Mouse (Mus musculus): Measurements from ENCODE around the gene Tmod2.
"Not testable (repeated sequence)": the region's sequence is repeated elsewhere in the genome, so short reads cannot be mapped to it uniquely, and the experiment has no call there.

Tmod2 gene

DNA sequence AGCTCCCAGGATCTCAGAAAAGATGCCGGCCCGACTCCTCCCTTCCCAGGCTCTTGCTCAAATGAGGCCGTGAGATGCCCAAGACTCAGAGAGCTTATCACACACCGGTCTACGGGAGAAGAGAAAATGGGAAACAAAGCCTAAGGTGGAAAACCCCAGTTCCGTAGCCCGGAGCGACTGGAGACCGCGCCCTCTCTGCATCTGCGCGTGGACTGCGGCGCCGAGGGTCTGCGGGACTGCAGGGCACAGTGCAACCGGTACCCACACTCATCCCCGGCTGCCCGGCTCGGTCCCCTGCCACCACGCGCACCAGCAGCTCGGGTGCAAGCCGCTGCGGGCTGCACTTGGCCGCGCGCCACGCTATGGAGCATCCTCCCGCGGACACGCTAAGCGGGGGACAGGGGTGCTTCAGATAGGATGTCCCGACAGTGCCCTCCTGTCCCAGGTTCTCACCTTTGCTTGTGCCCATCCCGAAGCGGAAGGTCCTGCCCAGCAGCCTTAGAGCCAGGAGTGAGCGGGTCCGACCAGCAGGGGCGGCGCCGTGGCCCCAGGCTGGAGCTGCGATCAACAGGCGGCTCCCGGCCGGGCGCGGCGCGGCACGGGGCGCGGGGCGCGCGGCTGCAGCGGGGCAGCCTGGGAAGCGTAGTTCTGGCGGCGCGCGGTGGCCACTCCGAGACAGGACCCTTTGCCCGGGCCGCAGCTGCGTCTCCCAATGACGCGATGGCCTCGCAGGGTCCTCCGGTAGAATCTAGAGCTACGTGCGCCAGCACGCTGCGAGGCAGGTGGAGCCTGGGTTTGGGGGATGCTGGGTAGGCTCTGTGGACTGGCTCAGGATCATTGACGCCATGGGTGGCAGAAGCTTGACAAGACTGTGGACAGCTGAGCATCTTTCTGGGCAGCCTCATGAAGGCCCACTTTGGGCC, at the start of gene Tmod2:
Gene Tmod2, minus strand, starts transcription at position 755 of the 923 bp plus-strand sequence.
- DNase-seq (ENCODE audit: low read depth, low spot score): no peak

GRCm38 (mm10) chr9:75660917-75661316, 49.8 kb upstream of the Tmod2 start:
- no peak for DNase-seq (ENCODE audit: low read depth, low spot score)

- not testable (repeated sequence) for DNase-seq (ENCODE audit: low read depth, low spot score)
Observed at GRCm38 (mm10) chr9:75656456-75656855, 45.3 kb upstream of the Tmod2 start.

DNA sequence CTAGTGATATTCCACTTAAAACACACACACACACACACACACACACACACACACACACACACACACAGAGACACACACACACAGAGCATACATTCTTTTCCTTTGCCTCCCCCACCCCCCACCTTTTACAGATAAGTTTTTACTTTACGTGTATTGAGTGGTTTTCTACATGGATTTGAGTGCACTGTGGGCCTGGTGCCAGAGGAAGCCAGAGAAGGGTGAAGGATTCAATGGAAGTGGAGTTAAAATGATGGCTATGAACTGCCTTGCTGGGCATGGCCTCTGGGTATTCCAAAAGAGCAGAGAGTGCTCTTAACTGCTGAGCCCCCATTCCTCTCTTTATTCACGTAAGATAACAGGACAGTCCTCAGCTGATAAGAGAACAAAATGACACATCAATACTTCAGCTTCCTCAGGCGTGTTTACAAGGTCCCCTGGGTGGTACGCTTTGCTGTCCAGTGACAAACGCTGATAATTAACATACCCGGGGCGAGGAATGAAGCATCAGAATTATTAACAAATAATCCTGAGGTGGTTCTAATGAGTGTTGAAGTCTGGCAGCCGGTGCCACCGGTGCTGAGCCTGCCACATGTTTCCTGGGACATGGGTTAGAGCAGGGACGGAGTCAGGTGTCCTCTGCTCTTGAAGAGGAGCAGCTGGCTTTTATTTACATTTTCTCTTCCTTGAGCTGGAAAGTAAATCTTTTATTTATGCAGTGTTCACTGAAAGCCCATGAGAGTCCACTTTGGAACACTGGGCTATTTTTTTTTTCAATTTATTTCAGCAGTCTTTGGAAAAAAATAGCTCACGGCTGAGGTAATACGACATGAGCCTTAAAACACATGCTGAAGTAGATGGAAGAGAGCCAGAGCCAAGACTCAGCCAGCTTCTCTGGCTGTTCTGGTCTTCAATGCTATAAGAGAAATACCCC, 43.1 kb upstream of the Tmod2 start:
- DNase-seq (ENCODE audit: low read depth, low spot score): no peak

- no peak for DNase-seq (ENCODE audit: low read depth, low spot score)
Observed at GRCm38 (mm10) chr9:75645405-75645804, 34.3 kb upstream of the Tmod2 start.

DNA sequence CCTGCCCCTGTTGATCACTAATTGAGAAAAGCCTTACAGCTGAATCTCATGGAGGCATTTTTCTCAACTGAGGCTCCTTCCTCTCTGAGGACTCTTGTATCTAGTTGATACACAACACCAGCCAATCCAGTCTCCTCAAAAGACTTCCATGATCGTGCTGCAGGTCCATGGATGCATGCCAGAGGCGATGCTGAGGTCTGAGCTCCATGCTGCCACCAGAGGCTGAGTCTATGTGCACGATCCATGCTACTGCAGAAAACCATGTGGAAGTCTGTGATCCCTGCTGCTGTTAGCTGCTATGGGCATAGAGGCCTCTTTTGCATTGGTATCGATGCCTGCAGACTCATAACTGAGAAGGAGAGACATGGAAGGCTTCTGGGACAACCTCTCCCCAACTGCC, 23.1 kb upstream of the Tmod2 start:
- DNase-seq (ENCODE audit: low read depth, low spot score): no peak

- no peak for DNase-seq (ENCODE audit: low read depth, low spot score)
Observed at GRCm38 (mm10) chr9:75633603-75634002, 22.5 kb upstream of the Tmod2 start.

GRCm38 (mm10) chr9:75632902-75633301, 21.8 kb upstream of the Tmod2 start:
- no peak for DNase-seq (ENCODE audit: low read depth, low spot score)

DNA sequence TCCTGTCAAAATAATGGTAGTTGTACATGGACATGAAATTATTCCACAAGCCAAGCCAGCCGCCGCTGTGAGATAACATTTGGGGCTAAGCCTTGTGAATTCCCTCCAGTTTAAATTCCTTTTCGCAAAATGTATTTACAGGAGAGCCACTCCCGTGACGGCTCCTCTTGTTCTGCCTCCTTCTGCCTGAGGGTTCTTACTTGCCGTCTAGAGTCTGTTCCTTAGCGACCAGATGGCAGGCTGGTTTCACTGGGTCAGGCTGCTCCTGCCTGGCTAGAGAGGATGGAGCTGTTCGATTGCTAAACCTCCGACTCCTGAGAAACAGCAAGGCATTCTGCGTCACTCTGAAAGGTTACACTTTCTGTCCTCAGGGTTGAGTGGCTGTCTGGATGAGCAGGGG, 21.0 kb upstream of the Tmod2 start:
- DNase-seq (ENCODE audit: low read depth, low spot score): no peak

DNA sequence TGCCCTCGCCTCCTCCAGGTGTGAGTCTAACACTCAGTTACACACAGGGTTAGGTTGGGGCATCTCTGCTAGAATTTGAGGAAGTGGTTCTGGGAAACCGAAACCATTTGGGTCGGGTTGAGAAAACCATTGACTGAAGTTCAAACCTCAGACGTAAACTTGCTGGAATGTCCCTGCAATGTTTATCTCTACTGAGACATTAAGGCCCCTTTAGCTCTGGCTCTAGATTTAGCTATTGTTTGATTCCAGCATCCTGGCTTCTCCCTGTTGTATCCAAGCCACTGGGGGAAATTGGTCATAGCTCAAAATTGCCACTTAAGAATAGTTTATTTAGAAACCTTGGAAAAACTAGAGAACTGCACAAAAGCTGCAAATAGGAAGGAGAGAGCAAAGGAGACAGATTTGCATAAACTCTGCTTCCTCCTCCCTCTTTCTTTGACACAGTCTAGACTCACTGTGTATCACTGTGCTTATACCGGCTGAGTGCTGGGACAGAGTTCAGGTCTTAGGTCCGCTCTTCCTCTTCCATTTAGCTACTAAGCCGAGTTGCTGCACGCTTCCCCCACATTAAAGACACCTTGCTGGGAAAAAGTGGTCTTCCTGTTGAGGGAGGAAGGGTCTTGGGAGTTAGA, 19.8 kb upstream of the Tmod2 start:
- no peak for DNase-seq (ENCODE audit: low read depth, low spot score)

GRCm38 (mm10) chr9:75626308-75626604, 15.1 kb upstream of the Tmod2 start:
- DNase-seq (ENCODE audit: low read depth, low spot score): no peak

DNA sequence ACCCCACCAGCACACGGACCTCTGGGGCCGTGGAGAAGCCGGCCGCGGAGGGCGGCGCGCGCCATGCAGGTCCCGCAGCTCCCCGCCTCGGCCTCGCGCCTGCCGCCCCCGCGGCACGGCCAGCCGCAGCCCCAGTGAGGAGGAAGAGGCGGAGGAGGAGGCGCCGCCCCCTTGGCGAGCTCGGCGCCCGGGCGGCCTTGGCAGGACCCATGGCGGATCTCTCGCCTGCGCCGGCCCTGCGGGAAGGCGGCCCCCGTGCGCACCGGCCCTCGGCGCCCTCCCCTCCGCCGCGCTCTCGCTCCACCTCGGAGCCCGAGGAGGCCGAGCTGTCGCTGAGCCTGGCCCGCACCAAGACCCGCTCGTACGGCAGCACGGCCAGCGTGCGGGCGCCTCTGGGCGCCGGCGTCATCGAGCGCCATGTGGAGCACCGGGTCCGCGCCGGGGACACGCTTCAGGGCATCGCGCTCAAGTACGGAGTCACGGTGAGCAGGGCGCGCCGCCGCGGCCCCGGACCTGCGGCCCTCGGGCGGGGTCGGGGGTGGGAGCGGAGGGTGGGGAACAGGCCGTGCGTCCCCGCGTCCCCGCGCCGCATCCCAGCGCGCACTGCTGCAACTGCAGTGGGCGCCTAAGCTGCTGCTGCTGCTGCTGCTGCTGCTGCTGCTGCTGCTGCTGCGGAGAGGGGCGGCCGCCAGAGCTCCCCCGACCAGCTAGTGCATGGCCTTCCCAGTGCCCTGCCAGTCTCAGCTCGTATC, 14.6 kb upstream of the Tmod2 start, which contains the start of gene Lysmd2:
Gene Lysmd2, plus strand, starts transcription at position 186 of the 752 bp plus-strand sequence.
- DNase-seq (ENCODE audit: low read depth, low spot score): no peak

GRCm38 (mm10) chr9:75624983-75625555, 13.9 kb upstream of the Tmod2 start:
- no peak for DNase-seq (ENCODE audit: low read depth, low spot score)

DNA sequence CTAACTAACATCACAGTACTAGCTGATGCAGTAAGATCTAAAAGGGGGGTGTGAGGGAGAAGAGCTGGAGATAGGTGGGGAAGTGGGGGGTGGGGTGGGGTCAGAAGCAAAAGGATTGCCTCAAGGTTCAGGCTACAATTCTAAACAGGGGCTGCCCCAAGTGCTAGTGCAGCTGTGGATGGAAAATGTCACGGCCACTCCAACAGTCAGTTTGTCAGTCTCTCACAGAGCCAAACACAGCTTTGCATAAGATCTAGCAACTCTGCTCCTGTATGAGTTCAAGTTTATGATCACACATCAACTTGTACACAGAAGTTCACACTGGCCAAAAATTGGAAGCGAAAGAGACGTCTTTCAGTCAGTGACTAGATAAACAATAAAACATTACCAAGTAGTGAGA, 10.3 kb upstream of the Tmod2 start:
- DNase-seq (ENCODE audit: low read depth, low spot score): no peak

- not testable (repeated sequence) for DNase-seq (ENCODE audit: low read depth, low spot score)
Observed at GRCm38 (mm10) chr9:75619761-75620160, 8.6 kb upstream of the Tmod2 start.

DNA sequence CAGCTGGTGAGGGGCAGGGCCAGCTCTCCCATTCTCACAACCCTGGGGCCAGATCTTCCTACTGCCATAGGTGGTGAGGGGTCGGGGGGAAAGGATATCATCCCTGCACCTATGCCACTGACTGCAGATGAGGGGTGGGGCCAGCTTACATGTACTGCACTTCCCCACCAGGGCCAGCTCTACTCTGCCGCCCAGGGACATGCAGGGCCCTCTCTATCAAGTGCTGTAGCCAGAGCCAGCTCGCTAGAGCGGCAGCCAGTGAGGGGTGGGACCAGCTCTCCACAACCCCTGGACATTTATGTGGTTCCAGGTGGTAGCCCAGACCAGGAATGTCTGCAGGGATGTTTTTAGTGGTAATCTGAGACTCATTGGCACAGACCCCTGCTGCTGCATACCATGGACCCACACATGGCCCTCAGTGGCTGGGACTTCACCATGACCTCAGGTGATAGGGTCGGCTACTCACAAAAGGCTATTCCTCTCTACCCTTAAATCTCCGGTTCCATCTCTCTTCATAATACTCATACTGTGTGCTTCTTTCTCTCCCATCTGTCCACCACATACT, 7.8 kb upstream of the Tmod2 start:
- DNase-seq (ENCODE audit: low read depth, low spot score): no peak

GRCm38 (mm10) chr9:75616560-75616959, 5.4 kb upstream of the Tmod2 start:
- no peak for DNase-seq (ENCODE audit: low read depth, low spot score)

GRCm38 (mm10) chr9:75609965-75610364, 1.2 kb downstream of the Tmod2 start:
- no peak for DNase-seq (ENCODE audit: low read depth, low spot score)

DNA sequence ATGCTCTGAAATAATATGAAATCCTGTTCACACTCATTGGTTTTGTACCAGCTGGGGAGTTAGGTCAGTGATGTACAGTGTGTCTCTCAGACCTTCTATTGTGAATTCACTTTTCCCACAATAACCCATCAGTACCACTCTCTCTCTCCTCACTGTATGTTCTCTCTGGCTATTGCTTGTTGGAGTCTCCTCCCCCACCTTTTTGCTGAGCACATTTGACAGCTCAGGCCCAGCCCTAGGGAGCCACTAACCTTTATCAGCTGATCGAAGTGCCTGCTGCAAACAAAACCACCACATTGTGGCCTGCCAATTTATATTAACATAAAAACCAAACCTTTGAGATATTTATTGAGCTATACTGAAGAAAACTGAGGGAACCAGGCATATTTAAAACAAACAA, 1.6 kb downstream of the Tmod2 start:
- DNase-seq (ENCODE audit: low read depth, low spot score): no peak

GRCm38 (mm10) chr9:75607496-75607895, 3.6 kb downstream of the Tmod2 start:
- DNase-seq (ENCODE audit: low read depth, low spot score): no peak

DNA sequence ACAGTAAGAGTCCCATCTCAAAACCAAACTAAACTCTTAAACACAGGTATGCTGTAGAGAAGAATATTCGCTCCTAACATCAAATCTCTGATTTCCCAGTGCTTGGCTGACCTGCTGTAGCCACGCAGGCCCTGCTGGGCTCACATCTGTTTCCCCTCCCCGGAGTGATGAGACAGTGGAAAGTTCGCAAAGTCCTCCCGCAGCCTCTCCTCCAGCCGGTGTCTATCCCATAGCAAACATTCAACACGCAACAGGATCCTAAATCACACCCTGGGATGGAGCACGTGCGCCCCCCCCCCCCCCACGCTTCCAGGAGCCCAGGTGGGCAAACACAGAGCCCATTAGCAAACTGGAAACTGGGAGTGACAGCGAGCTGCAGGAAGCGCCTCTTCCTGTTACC, 9.6 kb downstream of the Tmod2 start:
- DNase-seq (ENCODE audit: low read depth, low spot score): no peak

Measured in c-Kit-negative CD71-positive TER-119-positive erythroid progenitor cells, embryonic 14.5 days (primary cell).